8 mouse cellular contexts compared by ENCODE assay signal in the genomic region with DNA sequence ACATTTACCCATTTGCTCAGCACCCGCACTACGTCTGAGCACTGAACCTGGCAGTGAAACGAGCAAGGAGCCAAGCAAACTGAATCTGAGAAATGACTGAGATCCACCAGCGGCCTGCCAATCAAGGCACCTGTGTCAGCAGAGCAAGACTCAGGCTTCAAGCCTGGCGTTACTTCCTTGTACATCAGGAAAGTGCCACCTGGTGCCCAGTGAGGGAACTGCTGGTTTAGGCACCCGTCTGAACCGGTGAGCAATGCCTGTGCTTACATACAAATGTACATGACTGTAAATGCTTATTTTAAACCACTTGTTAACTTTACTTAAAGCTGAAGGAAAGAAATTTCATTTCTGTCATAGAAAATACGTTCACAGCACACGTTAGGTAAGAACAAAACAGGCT. TPM values are rescaled to one million over a fixed set of nuclear protein-coding genes. Genes with fewer than 3 reads are reported as not detected.
DNase-seq lines count a peak whose midpoint lies in the region; ATAC-seq lines count a peak whose summit lies in the region.

No protein-coding gene starts in this region.

- WGBS in forebrain, embryonic 13.5 days: 17% methylated on average over 9 of the region's 9 CpGs

- H3K4me2 ChIP-seq in forebrain, embryonic 13.5 days: no peak overlapping the region

- no peaks in the 10 kb centered on the region for H3K36me3 ChIP-seq in forebrain, embryonic 13.5 days (ENCODE audit: poor library complexity, severe bottlenecking)

- no peak overlapping the region for H3K9ac ChIP-seq in forebrain, embryonic 13.5 days

- H3K27me3 ChIP-seq in forebrain, embryonic 13.5 days: no peaks in the 10 kb centered on the region

- no peak overlapping the region for H3K27ac ChIP-seq in forebrain, embryonic 13.5 days

- no peaks in the 10 kb centered on the region for H3K9me3 ChIP-seq in forebrain, embryonic 13.5 days (replicated peaks)

- no peak for ATAC-seq in cerebellum, adult (ENCODE audit: insufficient number of reproducible peaks, low FRiP score, low TSS enrichment)
- ATAC-seq in forebrain, embryonic 13.5 days: peak; percentile 68

- H3K4me1 ChIP-seq in forebrain, embryonic 13.5 days: 0 out of 2 replicates have a peak, but pooled peaks cover 4% of the 10 kb centered on the region

- DNase-seq in cerebellum, adult 11 months: peak; percentile 71
- peak; percentile 30 for DNase-seq in c-Kit-negative CD71-positive TER-119-positive erythroid progenitor cells, embryonic 14.5 days (ENCODE audit: low read depth, low spot score)
- DNase-seq in heart, postnatal 4 days: peak; percentile 88
- DNase-seq in layer of hippocampus, postnatal 36 days: peak; percentile 69 to 75
- peak; percentile 79 for DNase-seq in mesoderm, embryonic 11.5 days (ENCODE audit: low read depth, low spot score)
- peak; percentile 76 to 91 for DNase-seq in spleen, adult 18-20 months

- no peak overlapping the region for H3K4me3 ChIP-seq in forebrain, embryonic 13.5 days

RNA-seq across cellular contexts. Expression of a gene that starts 32.9 kb away (rescaled TPM):
- polyA plus RNA-seq in forebrain, embryonic 13.5 days (2015; fragmentation: Nextera tagmentation; extraction: Ambion mirVana): 8.1 and 10.6 TPM in 2 replicates
- under 1 TPM in 1 of 2 experiments, not detected in 1; 0.23 TPM for total RNA-seq in heart, postnatal 4 days (2021)
- 1 to 10 TPM; 4.3 to 5.8 TPM for total RNA-seq in layer of hippocampus, postnatal 36 days (2021)

RNA-seq across cellular contexts. Expression of a gene that starts 44.7 kb away (rescaled TPM):
- 18.1 and 20.6 TPM in 2 replicates for polyA plus RNA-seq in forebrain, embryonic 13.5 days (2015; fragmentation: Nextera tagmentation; extraction: Ambion mirVana)
- total RNA-seq in heart, postnatal 4 days (2021): 10 to 100 TPM; 11.9 to 12.4 TPM
- 100 to 1,000 TPM; 212 to 247 TPM for total RNA-seq in layer of hippocampus, postnatal 36 days (2021)

Comparison
In these comparisons a context has a peak if more than half of its experiments do, and no peak if none do; other contexts are left out.
1. DNase-seq: peak in every context shown above with its lines; median percentile 88 in heart, postnatal 4 days; 84 in spleen, adult 18-20 months; 79 in mesoderm, embryonic 11.5 days; 72 in layer of hippocampus, postnatal 36 days; 71 in cerebellum, adult 11 months; 30 in c-Kit-negative CD71-positive TER-119-positive erythroid progenitor cells, embryonic 14.5 days.
2. RNA of a gene that starts 32.9 kb away (total RNA-seq): 4.3 to 5.8 TPM in layer of hippocampus, postnatal 36 days; 0.23 TPM in heart, postnatal 4 days; every median in the first group is over 4 times any median in the second.
3. RNA of a gene that starts 44.7 kb away (total RNA-seq): 212 to 247 TPM in layer of hippocampus, postnatal 36 days; 11.9 to 12.4 TPM in heart, postnatal 4 days; every median in the first group is over 10 times any median in the second.